Mouse (Mus musculus): ENCODE measurements around the gene Mif4gd.

DNA sequence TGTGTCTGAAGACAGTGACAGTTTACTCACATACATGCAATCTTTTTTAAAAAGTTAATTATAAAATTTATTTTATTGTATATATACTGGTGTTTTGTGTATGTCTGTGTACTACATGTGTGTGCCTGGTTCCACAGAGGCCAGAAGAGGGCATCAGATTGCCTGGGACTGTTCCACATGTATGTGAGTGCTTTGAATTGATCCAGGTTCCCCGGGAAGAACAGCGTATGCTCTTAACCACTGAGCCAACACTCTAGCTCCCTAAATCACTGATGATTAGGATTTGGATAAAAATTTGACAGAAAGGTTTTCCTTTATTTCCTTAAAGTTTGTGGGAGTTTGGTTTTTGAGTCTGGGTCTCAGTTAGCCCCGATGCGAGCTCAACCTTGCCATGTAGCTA is 49.4 kb downstream of the Mif4gd start:
- TF ChIP-seq POLR2A (IDR thresholded peaks at IDR 0.05; ENCODE audit: extremely low read depth, insufficient read depth, low read length): no peak
- no peak for TF ChIP-seq CTCF (IDR thresholded peaks at IDR 0.05; ENCODE audit: extremely low read depth, insufficient read depth, low read length)

Measured in cortical plate, adult 2 months (tissue).